Mouse (Mus musculus): Measurements from ENCODE around the gene Cox5b.
A peak's percentile ranks its signal among the peaks of the same experiment; 100 is the strongest.
"Not testable (repeated sequence)": the region's sequence is repeated elsewhere in the genome, so short reads cannot be mapped to it uniquely, and the experiment has no call there.

Gene Cox5b

DNA sequence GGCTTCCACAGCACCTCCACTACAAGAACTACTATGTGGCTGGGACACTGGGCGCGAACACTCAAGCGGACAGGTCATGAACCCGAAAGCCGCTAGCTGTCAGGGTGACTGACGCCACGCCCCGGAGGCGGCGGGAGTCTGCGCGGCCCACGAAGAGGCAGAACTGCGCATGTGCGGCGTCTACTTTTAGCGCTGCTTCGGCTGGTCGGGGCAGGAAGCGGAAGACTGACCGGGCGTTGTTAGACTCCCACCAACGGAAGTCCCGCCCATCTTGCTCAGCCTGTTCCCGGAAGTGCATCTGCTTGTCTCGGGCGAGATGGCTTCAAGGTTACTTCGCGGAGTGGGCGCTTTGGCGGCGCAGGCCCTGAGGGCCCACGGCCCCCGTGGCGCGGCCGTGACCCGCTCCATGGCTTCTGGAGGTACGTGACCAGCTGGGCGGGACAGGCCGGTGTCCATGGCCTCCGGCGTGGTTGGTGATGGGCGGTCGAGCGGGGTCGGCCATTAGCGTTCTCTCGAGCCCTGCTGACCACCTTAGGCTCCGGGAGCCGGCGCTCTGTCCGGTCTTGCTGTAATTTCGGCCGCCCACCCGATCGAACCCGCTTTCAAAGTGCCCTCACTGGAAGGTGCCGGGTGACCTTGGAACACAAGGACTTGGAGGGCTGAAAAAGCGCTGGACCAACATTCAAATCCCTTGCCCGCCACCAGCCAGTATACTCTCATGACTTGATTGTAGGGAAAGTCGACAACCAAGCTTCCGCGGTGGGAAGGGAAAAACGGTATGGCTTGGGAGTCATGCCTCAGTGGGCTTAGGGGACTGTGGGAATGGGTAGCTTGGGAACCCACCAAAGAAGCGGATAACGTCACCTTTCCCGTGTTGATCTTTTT is at the start of gene Cox5b:
Cox5b (plus strand) TSS at position 179 of the 885 bp plus-strand sequence.
- peak; percentile 98 for DNase-seq (ENCODE audit: low read depth, low spot score)

DNA sequence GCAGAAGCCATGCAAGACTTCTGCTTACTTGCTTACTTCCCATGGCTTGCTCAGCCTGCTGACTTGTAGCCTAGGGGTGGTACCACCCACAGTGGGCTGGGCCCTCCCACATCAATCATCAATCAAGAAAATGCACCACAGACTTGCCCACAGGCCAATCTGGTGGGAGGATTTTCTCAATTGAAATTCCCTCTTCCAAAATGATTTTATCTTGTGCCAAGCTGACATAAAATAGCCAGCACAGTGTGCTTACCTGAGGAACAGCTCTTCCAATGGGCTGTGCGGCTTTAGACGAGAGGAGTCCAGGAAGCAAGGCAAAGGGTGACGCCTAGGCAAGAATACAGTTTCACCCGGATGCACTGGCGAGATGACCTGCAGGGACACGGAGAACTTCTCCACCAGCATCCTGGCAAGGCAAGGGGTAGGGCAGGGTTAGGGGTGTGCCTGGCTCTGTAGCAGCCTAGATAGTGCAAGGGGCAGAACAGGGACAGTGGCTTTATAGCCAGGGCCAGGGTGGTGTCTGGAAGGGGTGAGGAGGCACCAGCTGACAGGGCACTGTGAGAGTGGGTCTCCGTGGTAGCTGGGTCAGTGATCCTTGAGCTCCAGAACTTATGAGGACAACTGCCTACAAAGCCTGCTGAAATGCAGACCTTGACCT is 47.2 kb upstream of the Cox5b start:
- DNase-seq (ENCODE audit: low read depth, low spot score), result no peak

DNA sequence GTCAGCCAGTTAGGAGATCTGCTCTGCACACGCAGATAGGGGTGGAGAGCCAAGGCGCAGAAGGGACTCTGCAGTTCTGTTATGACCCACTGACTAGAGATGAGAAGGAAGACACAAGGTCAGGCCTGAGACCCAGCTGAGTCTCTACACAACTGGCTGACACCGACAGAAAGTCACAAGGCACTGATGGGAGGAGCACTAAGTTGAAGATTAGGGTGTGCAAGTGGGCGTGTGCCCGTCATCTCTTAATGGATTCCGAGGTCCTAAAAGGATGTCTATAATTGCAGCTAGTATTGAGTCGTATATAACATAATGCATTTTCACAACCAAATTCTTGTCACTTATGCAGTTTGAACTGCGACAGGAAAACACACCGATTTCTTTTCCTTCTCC is 46.6 kb upstream of the Cox5b start:
- DNase-seq (ENCODE audit: low read depth, low spot score), result no peak

DNA sequence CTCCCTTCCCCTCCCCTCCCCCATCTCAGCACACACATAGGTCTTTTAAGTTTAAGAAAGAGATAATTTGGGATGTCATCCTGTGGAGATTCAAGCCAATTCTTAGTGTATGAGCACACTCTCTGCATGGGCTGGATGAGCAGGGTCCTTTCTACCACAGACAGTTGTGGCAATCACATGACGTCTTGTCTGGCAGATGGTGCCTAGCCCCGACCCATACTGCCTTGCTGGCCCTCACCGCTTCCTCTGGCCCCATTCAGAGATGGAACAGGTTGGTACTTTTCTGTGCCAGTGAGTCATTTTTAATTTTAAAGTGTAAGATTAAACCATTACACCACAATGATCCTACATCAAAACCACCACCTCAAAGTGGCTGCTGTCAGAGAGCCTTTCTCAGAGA is 45.0 kb upstream of the Cox5b start:
- DNase-seq (ENCODE audit: low read depth, low spot score), result no peak

DNA sequence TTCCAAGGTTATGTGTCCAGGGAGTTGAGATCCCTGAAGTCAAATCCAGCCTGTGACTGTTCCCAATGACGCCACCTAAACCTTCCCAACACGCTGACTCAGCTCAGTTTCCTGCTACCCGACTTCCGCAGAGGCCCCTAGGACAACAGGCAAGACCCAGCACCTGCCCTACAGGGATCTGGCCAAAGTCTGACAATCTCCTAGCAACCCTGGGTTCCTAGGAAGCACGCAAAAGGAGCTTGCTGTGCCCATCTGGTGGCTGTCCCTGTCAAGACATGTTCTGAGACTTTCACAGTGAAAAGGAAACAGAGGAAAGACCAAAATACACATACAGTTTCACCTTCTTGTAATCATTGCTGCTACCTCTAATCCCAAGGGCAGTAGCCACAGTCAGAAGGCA is 43.6 kb upstream of the Cox5b start:
- no peak for DNase-seq (ENCODE audit: low read depth, low spot score)

DNA sequence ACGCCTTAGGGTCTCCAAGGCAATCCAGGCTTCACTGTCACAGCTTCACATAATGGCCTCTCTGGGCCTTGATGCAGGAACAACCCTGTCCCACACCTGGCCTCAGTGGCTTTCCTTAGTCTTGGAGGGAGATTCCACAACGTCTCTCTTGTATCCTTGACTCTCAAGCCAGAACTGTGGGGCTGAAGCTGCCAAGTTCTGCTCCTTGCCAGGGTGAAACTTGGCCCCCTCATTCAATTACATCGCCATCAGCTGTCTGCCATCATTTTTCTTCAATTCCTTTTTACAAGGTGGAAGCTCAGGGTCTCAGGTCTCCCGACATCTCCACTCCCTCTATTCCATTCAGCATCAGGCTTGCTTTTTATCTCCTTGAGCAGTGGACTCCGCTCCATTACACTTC is 36.2 kb upstream of the Cox5b start:
- no peak for DNase-seq (ENCODE audit: low read depth, low spot score)

DNA sequence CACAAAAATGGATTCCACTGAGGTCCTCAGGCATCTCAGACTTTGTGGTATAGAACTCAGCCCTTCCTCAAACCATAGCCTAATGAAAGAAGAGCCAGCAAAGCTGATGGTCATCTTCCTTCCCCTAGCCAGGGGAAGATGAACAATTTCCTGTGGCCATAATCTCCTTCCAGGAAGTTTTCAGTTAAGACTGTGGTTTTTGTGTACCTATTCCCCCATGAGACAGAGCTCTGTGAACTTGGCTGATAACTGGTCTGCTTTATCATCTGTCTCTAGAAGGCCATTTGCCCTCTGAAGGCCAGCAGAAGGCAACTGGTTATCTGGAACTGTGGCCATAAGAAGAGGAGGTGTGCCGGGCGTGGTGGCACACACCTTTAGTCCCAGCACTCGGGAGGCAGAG is 35.0 kb upstream of the Cox5b start:
- DNase-seq (ENCODE audit: low read depth, low spot score), result no peak

DNA sequence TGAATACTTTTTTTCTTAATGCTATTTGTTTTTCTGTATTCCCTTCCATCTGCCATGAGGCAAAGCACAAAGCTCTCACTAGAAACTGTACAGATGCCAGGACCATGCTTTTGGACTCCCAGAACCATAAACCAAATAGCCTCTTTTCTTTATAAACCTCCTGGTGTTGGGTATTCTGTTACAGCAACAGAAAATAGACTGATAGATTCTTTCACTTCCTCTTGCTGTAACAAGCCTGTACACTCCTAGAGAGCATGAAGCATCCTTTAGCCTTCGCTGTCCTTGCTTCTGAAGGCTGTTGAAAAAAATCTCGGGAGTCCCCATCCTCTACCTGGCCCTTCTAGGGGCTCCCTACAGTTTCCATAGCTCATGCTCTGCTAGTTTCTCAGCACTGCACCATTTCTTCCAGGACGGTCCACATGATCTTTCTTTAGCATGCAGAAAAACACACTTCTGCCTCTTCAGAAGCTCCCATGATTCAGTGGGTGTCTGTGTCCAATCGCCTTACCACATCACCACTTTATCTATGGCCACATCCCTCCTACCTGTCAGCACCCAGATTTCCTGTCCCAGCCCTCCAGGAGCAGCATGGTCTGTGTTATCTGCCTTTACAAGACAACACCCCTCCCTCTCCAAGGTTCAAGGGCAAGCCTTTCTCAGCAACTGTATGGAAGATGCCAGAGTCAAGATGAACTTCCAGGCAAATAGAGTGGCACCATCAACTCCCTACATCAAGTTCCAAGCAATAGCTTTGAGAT is 33.4 kb upstream of the Cox5b start:
- no peak for DNase-seq (ENCODE audit: low read depth, low spot score)

DNA sequence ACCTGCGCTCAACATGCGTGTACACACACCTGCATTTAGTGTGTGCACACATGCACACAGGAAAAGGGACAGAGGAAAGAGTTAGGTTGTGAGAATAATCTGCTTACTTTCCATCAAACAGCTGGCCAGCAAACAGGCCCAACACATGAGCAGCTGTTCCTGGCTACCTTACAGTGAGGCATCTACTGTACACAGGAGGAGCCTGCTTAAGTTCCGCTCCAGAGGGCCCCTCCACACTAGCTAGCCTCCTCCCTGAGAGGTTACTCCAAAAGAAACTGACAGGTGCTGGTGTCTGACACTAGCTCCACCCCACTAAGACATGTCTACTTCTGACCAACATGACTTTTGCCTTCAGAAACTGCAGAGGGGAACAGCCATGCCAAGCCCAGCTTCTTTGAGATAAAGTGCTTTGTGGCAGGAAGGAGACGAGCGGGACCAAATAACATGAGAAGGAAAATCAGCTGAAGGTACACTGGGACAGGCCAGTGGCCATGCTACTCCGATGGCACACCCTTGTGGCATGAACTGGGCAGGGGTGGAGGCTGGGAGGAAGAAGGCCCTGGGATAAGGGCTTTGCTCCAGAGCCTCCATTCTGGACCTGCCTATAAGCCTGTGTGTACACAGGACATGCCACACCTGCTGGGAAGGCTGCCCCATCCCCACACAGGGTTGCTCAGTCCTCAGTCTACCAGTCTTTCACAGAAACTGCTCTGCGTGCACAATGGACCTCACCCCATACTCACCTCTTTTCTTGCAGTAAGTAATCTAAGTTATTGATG is 32.4 kb upstream of the Cox5b start:
- no peak for DNase-seq (ENCODE audit: low read depth, low spot score)

DNA sequence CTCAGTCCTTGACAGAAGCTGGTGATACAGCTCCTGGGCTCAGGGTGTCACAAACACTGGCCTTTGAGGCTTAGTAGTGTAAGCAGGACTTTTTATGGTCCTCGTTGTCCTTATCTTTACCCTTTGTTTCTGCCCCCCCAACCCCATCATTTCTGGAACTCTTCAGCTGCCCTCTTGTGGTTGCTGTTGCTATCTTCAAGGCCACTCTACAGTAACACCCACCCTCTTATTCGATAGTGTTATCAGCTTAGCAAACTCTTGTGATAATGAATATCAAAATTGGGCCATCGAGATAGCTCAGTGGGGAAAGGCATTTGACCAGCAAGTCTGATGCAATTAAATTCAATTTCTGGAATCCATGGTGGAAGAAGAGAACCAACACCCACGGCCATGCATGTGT is 26.8 kb upstream of the Cox5b start:
- DNase-seq (ENCODE audit: low read depth, low spot score), result no peak

DNA sequence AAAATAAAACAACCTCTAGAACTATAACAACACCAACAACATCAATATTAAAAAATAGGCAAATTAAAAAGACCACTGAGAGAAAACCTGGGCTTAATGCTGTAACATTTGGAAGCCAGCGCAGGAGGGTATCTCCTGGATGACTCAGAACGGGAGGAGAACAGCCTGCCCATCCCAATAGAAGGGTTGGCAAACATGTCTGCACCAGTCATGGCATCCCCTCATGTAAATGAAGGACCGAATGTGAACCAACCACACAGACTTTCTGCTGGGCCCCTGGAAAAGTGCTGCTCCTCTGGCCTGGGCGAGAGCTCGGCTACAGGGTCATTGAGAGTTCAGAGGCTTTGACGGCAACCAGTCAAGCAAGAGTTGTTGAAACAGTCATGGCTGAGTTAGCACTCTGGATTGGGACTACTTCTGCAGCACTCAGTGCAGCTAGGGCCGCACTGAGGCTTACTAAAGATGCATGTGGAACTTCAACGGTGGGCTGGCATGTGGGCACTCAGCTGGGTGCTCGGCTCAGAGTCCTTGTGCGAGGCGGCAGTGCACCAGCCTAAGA is 26.0 kb upstream of the Cox5b start:
- DNase-seq (ENCODE audit: low read depth, low spot score), result no peak

DNA sequence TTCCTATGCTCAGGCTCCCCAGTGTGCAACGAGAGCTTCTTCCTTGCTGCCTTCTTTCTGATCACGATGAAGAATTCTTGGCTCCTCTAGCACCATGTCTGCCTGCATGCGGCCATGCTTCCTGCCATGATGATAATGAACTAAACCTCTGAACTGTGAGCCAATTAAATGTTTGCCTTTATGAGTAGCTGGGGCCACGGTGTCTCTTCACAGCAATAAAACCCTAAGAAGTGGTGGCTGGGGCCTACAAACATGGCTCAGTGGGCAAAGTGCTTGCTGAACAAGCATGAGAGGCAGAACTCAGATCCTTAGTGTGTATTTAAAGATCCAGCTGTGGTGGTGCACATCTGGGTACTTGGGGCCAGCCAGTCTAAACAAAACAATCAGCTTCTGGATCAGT is 25.3 kb upstream of the Cox5b start:
- DNase-seq (ENCODE audit: low read depth, low spot score), result no peak

DNA sequence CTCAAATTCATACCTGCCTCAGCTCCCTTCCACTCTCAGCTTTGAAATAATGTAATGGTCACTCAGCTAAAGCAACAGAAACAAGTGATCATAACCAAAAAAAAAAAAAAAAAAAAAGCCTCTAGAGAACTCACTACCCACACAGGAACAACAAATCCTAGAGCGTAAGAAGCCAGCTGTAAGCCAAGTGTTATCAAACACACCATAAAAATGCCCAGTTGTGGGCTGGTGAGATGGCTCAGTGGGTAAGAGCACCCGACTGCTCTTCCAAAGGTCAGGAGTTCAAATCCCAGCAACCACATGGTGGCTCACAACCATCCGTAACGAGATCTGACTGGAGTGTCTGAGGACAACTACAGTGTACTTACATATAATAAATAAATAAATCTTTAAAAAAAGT is 23.2 kb upstream of the Cox5b start:
- not testable (repeated sequence) for DNase-seq (ENCODE audit: low read depth, low spot score)

DNA sequence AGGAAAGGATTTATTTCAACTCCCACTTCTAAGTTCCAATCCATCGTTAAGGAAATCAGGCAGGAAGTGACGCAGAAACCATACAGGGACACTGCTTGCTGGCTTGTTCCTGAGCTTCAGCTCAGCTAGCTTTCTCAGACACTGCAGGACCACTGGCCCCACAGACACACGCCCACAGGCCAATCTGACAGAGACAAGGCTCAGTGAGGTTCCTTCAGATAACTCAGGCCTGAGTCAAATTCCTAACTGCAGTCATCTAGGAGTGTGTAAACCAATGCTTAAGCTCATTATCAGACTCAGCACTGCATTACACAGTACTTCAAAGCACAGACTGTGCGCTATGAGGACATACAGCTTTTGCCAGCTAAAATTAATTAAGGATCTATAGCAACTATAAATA is 21.0 kb upstream of the Cox5b start:
- DNase-seq (ENCODE audit: low read depth, low spot score), result no peak

DNA sequence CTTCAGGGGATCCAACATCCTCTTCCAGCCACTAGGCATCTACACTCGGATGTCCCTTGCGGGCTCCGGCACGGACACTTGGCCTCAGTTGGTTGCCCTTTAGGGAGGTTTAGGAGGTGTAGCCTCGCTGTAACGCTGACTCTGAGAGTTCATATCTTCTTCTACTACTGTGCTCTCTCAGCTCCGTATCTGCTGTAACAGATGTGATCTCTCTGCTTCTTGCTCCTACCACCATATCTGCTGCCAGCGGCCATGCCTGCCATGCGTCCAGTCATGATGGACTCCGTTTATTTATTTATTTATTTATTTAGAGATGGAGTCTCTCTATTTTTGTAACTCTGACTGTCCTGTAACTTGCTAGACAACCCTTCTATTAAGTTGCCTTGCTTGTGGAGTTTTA is 20.0 kb upstream of the Cox5b start:
- DNase-seq (ENCODE audit: low read depth, low spot score), result no peak

DNA sequence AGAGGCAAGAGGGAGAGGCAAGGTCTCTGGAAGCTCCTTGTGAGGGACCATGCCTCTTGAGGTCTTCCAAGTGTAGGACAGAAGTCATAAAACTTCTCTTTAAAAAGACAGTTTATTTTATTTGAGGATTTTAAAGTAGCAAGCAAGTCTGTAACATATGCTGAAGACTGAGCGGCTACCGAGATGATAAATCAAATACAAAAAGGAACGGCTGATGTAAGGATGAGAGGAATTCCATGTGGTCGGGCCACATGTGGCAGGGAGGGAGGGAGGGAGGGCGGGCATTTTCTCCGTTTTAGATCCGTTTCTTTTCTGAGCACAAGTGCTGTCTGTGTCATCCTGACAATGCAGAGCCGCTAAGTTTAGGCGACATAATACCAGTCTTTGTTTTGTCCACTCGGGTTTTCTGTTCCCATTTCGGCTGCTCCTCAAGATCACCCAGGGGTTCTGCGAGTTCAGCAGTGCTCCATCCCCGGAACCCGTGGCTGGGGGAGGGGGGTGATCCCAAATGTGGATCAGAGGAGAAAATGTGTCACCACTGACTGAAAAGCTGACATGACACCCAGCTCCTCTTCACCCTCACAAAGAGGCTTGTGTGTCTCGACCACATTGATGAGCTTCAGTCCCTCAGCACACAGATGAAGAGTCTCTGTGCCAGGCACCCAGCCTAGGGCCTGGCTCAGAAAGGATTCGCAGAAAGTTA is 18.4 kb upstream of the Cox5b start:
- DNase-seq (ENCODE audit: low read depth, low spot score), result no peak

DNA sequence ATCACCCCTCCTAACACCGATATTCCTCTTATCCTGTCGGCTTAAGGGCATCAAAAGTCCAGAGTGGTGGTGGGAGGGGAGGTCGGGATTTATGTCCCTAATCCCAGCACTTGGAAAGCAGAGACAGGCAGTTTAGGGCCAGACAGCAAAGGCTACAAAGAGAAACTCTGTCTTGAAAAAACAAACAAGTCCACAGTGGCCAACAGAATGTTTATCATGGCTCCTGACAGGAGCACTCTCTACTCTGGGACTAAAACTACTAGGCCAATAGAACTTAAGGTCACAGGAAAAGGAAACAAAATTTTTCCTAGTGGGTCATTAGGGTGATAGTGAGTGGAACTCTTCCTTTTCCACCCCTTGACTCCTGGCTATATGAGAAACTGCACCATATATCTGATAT is 16.3 kb upstream of the Cox5b start:
- DNase-seq (ENCODE audit: low read depth, low spot score), result no peak

DNA sequence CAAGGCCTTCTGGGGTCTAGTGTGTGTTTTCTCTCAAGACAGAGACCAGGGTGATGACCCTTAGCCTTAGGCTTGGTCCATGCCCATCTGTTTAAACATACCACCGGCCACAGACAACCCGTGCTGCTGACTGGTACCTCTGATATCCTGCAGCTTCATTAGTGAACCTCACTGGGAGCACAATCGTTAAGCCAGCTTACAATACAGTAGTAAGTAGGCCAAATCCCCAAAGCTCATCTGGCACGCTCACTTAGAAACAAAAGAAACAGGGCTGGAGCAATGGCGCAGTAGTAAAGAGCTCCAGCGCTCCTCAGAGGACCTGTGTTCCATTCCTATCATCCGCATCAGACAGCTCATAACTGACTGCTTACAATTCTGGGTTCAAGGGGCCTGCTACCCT is 10.4 kb upstream of the Cox5b start:
- DNase-seq (ENCODE audit: low read depth, low spot score), result no peak

DNA sequence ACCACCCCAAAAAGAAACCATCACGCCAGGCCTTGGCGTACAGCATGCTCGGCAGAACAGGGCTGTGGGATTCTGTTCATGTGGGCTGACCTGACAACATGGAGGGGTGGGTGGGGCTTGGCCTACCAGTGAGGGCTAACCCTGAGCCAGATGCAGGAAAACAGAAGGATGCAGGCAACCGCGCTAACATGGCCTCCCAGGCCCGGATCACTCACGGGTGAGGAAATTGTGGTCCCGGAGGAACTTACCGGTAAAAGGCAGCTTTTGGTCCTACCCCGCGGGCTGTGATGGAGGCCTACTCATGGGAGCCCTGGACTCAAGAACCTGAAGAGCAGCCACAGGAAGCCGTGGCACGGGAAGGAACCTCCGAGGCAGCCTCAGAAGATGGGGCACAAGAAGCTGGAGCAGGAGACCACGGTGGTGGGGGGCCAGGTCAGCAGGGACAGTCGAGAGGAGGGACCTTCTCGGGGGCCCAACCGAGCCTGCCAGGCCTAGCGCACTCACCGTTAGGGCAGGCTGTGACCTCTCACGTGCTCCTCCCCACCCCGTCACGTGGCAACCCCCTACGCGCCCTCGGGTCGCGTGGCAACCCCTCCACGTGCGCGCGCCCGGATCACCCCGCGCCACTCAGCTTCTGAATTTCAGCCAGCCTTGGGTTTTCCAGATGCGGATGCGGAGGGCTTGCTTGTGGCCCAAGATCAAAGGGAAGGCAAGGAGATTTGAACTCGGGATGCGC is 8.5 kb upstream of the Cox5b start, which contains the start of gene Fam178b:
Fam178b (minus strand) TSS at position 564 of the 736 bp plus-strand sequence.
- no peak for DNase-seq (ENCODE audit: low read depth, low spot score)

All from forelimb bud, embryonic 11.5 days (tissue).